In genomic region chr17:74963861-74964260, GRCm38 (mm10) we compare ENCODE assay signal across 13 mouse cellular contexts.
"Had no signal": no experiment of that assay in that cellular context is flagged by ENCODE, and none has a peak within 500 bp of the region (broad histone marks: within the 10 kb centered on the region; RNA-seq: fewer than 3 reads in every experiment).

No protein-coding gene starts in this region.

- H3K27ac ChIP-seq: liver, embryonic 13.5 days; liver, embryonic 15.5 days; midbrain, embryonic 10.5 days; midbrain, embryonic 12.5 days; midbrain, embryonic 15.5 days; neural tube, embryonic 12.5 days; stomach, embryonic 15.5 days had no signal

- H3K4me1 ChIP-seq: stomach, embryonic 15.5 days had no signal

- H3K27me3 ChIP-seq: liver, embryonic 13.5 days; liver, embryonic 15.5 days; midbrain, embryonic 12.5 days; midbrain, embryonic 15.5 days; neural tube, embryonic 12.5 days; stomach, embryonic 15.5 days had no signal

- H3K4me2 ChIP-seq: liver, embryonic 13.5 days; liver, embryonic 15.5 days; midbrain, embryonic 12.5 days; midbrain, embryonic 15.5 days; neural tube, embryonic 12.5 days; stomach, embryonic 15.5 days had no signal

- H3K9ac ChIP-seq: liver, embryonic 13.5 days; liver, embryonic 15.5 days; midbrain, embryonic 12.5 days; midbrain, embryonic 15.5 days; neural tube, embryonic 12.5 days; stomach, embryonic 15.5 days had no signal

- H3K4me3 ChIP-seq: liver, embryonic 13.5 days; liver, embryonic 15.5 days; midbrain, embryonic 10.5 days; midbrain, embryonic 12.5 days; midbrain, embryonic 15.5 days; neural tube, embryonic 12.5 days; stomach, embryonic 15.5 days had no signal

- ATAC-seq: midbrain, embryonic 15.5 days had no signal

- H3K9me3 ChIP-seq: liver, embryonic 13.5 days; liver, embryonic 15.5 days; midbrain, embryonic 10.5 days; midbrain, embryonic 12.5 days; midbrain, embryonic 15.5 days; neural tube, embryonic 12.5 days; stomach, embryonic 15.5 days had no signal

- H3K36me3 ChIP-seq: liver, embryonic 13.5 days; liver, embryonic 15.5 days; midbrain, embryonic 10.5 days; midbrain, embryonic 12.5 days; midbrain, embryonic 15.5 days; neural tube, embryonic 12.5 days; stomach, embryonic 15.5 days had no signal

- DNase-seq: liver, embryonic 13.5 days; lung, adult 18-20 months; lung, postnatal 4 days; right cerebral cortex, postnatal 14 days; thymus, adult 18-20 months; thymus, postnatal 14 days; thymus, postnatal 36 days had no signal
